Mouse (Mus musculus) embryonic facial prominence, embryonic 10.5 days (tissue): Measurements from ENCODE around the gene Rab20. TPM values are rescaled to one million over a fixed set of nuclear protein-coding genes. Genes with fewer than 3 reads are reported as not detected.

Source experiments
- DNase-seq: peaks from one replicate; pipeline ENCODE4 v3.0.0-alpha.2; 2017; ENCODE audit warnings: low spot score
- H3K27ac ChIP-seq: fragments of 300-500 bp; sonication (generic); replicated peaks from 2 replicates; pipeline ENCODE4 v1.5.1; 2016; ENCODE audit warnings: mild to moderate bottlenecking
- H3K27me3 ChIP-seq: fragments of 300-500 bp; sonication (generic); replicated peaks from 2 replicates; pipeline ENCODE4 v1.6.1; 2016; ENCODE audit warnings: low read depth, mild to moderate bottlenecking; ENCODE audit not compliant: poor library complexity, severe bottlenecking
- H3K36me3 ChIP-seq: fragments of 300-500 bp; sonication (generic); replicated peaks from 2 replicates; pipeline ENCODE4 v1.6.1; 2016; ENCODE audit warnings: mild to moderate bottlenecking, moderate library complexity
- H3K4me1 ChIP-seq: fragments of 300-500 bp; sonication (generic); 2 replicates; pipeline ENCODE4 v1.6.1; 2016
- H3K4me3 ChIP-seq: fragments of 300-500 bp; sonication (generic); 2 replicates; pipeline ENCODE4 v1.5.1; 2016; ENCODE audit warnings: mild to moderate bottlenecking, moderate library complexity
- H3K9me3 ChIP-seq: fragments of 300-500 bp; sonication (generic); 2 replicates; pipeline ENCODE4 v1.6.1; 2016; ENCODE audit warnings: mild to moderate bottlenecking
- WGBS: fragments of 180-500 bp; shearing (Covaris S2); methylation state at CpG from one replicate; pipeline ENCODE4 v1.1.7; 2016; 5-methylcytosine and 5-hydroxymethylcytosine counted together
- polyA plus RNA-seq: library from polyadenylated mRNA; unstranded; fragments of >200 nt; fragmentation: Nextera tagmentation; extraction: Ambion mirVana; gene quantifications from 2 replicates; pipeline ENCODE4 v1.2.1, GENCODE M21; 2016

Rab20 gene
- polyA plus RNA-seq = 1.4 and 2.5 TPM in 2 replicates

GRCm38 (mm10) chr8:11477811-11478761 is at the start of gene Rab20:
Gene Rab20 (minus strand): TSS chr8:11478710.
- under 1% methylated on average over 69 of the region's 69 CpGs for WGBS
- no peaks in the 10 kb centered on the region for H3K9me3 ChIP-seq
- peaks cover 66% of the 10 kb centered on the region for H3K4me1 ChIP-seq
- peak; percentile 88 for DNase-seq
- H3K27ac ChIP-seq = no peak within 1 kb of the TSS
- peaks cover 98% of the 10 kb centered on the region for H3K27me3 ChIP-seq
- peak within 1 kb of the TSS; percentile 69 for H3K4me3 ChIP-seq
- H3K36me3 ChIP-seq = no peaks in the 10 kb centered on the region

GRCm38 (mm10) chr8:11523331-11523730 is 44.8 kb upstream of the Rab20 start:
- Histone ChIP-seq H3K27ac (no peak overlapping the region), H3K36me3 (peaks cover 34% of the 10 kb centered on the region), H3K27me3 (no peaks in the 10 kb centered on the region), H3K4me1 (no peaks in the 10 kb centered on the region; the same call in 1 of the 2 replicates), H3K9me3 (no peaks in the 10 kb centered on the region), H3K4me3 (no peak overlapping the region)
- no peak for DNase-seq
- WGBS = 86% methylated on average over 3 of the region's 3 CpGs

GRCm38 (mm10) chr8:11518676-11519075 is 40.2 kb upstream of the Rab20 start:
- WGBS = 95% methylated on average over 11 of the region's 11 CpGs
- Histone ChIP-seq H3K27ac (no peak overlapping the region), H3K27me3 (no peaks in the 10 kb centered on the region), H3K36me3 (peaks cover 70% of the 10 kb centered on the region), H3K4me3 (no peak overlapping the region), H3K9me3 (no peaks in the 10 kb centered on the region), H3K4me1 (no peaks in the 10 kb centered on the region; the same call in 1 of the 2 replicates)
- no peak for DNase-seq

- H3K36me3 ChIP-seq = peaks cover 77% of the 10 kb centered on the region
- 91% methylated on average over 6 of the region's 6 CpGs for WGBS
- H3K4me1 ChIP-seq = no peaks in the 10 kb centered on the region; the same call in 1 of the 2 replicates
- no peaks in the 10 kb centered on the region for H3K27me3 ChIP-seq
- H3K27ac ChIP-seq = no peak overlapping the region
- no peaks in the 10 kb centered on the region for H3K9me3 ChIP-seq
- H3K4me3 ChIP-seq = no peak overlapping the region
- DNase-seq = no peak
Observed at GRCm38 (mm10) chr8:11518056-11518396, 39.5 kb upstream of the Rab20 start.

GRCm38 (mm10) chr8:11517366-11518055 is 39.0 kb upstream of the Rab20 start:
- H3K27me3 ChIP-seq = no peaks in the 10 kb centered on the region
- DNase-seq = no peak
- 91% methylated on average over 16 of the region's 16 CpGs for WGBS
- peaks cover 82% of the 10 kb centered on the region for H3K36me3 ChIP-seq
- H3K9me3 ChIP-seq = no peaks in the 10 kb centered on the region
- no peaks in the 10 kb centered on the region; the same call in 1 of the 2 replicates for H3K4me1 ChIP-seq
- H3K27ac ChIP-seq = no peak overlapping the region
- H3K4me3 ChIP-seq = no peak overlapping the region

- 94% methylated on average over 9 of the region's 9 CpGs for WGBS
- Histone ChIP-seq H3K9me3 (no peaks in the 10 kb centered on the region), H3K27ac (no peak overlapping the region), H3K27me3 (no peaks in the 10 kb centered on the region), H3K36me3 (peaks cover 88% of the 10 kb centered on the region), H3K4me1 (no peaks in the 10 kb centered on the region), H3K4me3 (no peak overlapping the region)
- no peak for DNase-seq
Observed at GRCm38 (mm10) chr8:11516292-11516691, 37.8 kb upstream of the Rab20 start.

- H3K27ac ChIP-seq = no peak overlapping the region
- WGBS = 89% methylated on average over 5 of the region's 5 CpGs
- no peaks in the 10 kb centered on the region for H3K9me3 ChIP-seq
- H3K36me3 ChIP-seq = peaks cover 98% of the 10 kb centered on the region
- H3K27me3 ChIP-seq = no peaks in the 10 kb centered on the region
- DNase-seq = no peak
- no peak overlapping the region for H3K4me3 ChIP-seq
- no peaks in the 10 kb centered on the region for H3K4me1 ChIP-seq
Observed at GRCm38 (mm10) chr8:11513247-11513646, 34.7 kb upstream of the Rab20 start.

GRCm38 (mm10) chr8:11512711-11513110 is 34.2 kb upstream of the Rab20 start:
- Histone ChIP-seq H3K9me3 (no peaks in the 10 kb centered on the region), H3K27ac (no peak overlapping the region), H3K4me3 (no peak overlapping the region), H3K4me1 (0 out of 2 replicates have a peak, but pooled peaks cover 2% of the 10 kb centered on the region), H3K27me3 (no peaks in the 10 kb centered on the region), H3K36me3 (peaks cover 99% of the 10 kb centered on the region)
- no peak for DNase-seq
- 91% methylated on average over 9 of the region's 9 CpGs for WGBS

- Histone ChIP-seq H3K36me3 (peaks cover 99% of the 10 kb centered on the region), H3K9me3 (no peaks in the 10 kb centered on the region), H3K4me1 (0 out of 2 replicates have a peak, but pooled peaks cover 2% of the 10 kb centered on the region), H3K27ac (no peak overlapping the region), H3K27me3 (no peaks in the 10 kb centered on the region), H3K4me3 (no peak overlapping the region)
- no peak for DNase-seq
- whole genome bisulfite sequencing = 84% methylated on average over 5 of the region's 5 CpGs
Observed at GRCm38 (mm10) chr8:11510971-11511370, 32.5 kb upstream of the Rab20 start.

- Histone ChIP-seq H3K36me3 (peaks cover 99% of the 10 kb centered on the region), H3K9me3 (no peaks in the 10 kb centered on the region), H3K27me3 (no peaks in the 10 kb centered on the region), H3K4me1 (0 out of 2 replicates have a peak, but pooled peaks cover 2% of the 10 kb centered on the region), H3K4me3 (no peak overlapping the region), H3K27ac (no peak overlapping the region)
- WGBS = 85% methylated on average over 10 of the region's 10 CpGs
- no peak for DNase-seq
Observed at GRCm38 (mm10) chr8:11508880-11509279, 30.4 kb upstream of the Rab20 start.

- Histone ChIP-seq H3K36me3 (peaks cover 99% of the 10 kb centered on the region), H3K4me3 (no peak overlapping the region), H3K9me3 (no peaks in the 10 kb centered on the region), H3K27ac (no peak overlapping the region), H3K27me3 (no peaks in the 10 kb centered on the region), H3K4me1 (0 out of 2 replicates have a peak, but pooled peaks cover 2% of the 10 kb centered on the region)
- peak; percentile 72 for DNase-seq
- WGBS = 73% methylated on average over 6 of the region's 6 CpGs
Observed at GRCm38 (mm10) chr8:11506802-11507201, 28.3 kb upstream of the Rab20 start.

GRCm38 (mm10) chr8:11506074-11506473 is 27.6 kb upstream of the Rab20 start:
- H3K4me3 ChIP-seq = no peak overlapping the region
- 0 out of 2 replicates have a peak, but pooled peaks cover 2% of the 10 kb centered on the region for H3K4me1 ChIP-seq
- no peaks in the 10 kb centered on the region for H3K27me3 ChIP-seq
- WGBS = 83% methylated on average over 14 of the region's 14 CpGs
- no peak overlapping the region for H3K27ac ChIP-seq
- H3K9me3 ChIP-seq = no peaks in the 10 kb centered on the region
- DNase-seq = no peak
- peaks cover 98% of the 10 kb centered on the region for H3K36me3 ChIP-seq
